Mouse (Mus musculus) testis, adult 2 months (tissue): ENCODE results near the gene Sec63. TPM values are rescaled to one million over a fixed set of nuclear protein-coding genes. Genes with fewer than 3 reads are reported as not detected.
A peak's percentile ranks its signal among the peaks of the same experiment; 100 is the strongest.

Experiments
- H3K27ac ChIP-seq: fragments of 200-500 bp; 2 replicates; pipeline ENCODE4 v1.5.1; 2012; ENCODE audit warnings: low read depth, low read length; ENCODE audit not compliant: control insufficient read depth, insufficient read depth
- H3K27me3 ChIP-seq: fragments of 200-500 bp; 2 replicates; pipeline ENCODE4 v1.6.1; 2012; ENCODE audit warnings: mild to moderate bottlenecking, low read length, moderate library complexity; ENCODE audit not compliant: control insufficient read depth, insufficient read depth
- H3K36me3 ChIP-seq: fragments of 200-500 bp; 2 replicates; pipeline ENCODE4 v1.6.1; 2012; ENCODE audit warnings: mild to moderate bottlenecking, low read length; ENCODE audit not compliant: control insufficient read depth, insufficient read depth
- H3K4me1 ChIP-seq: fragments of 200-500 bp; 2 replicates; pipeline ENCODE4 v1.6.1; 2012; ENCODE audit warnings: low read length; ENCODE audit not compliant: control insufficient read depth, insufficient read depth
- H3K4me3 ChIP-seq: fragments of 200-500 bp; 2 replicates; pipeline ENCODE4 v1.5.1; 2012; ENCODE audit warnings: low read depth, mild to moderate bottlenecking, low read length, moderate library complexity, mixed read lengths; ENCODE audit not compliant: control insufficient read depth
- CTCF ChIP-seq: fragments of 200-500 bp; IDR thresholded peaks from 2 replicates; pipeline ENCODE4 v1.5.1; 2012; ENCODE audit warnings: low read depth, mild to moderate bottlenecking, inconsistent platforms, low read length, moderate library complexity; ENCODE audit not compliant: control insufficient read depth, insufficient read depth, insufficient replicate concordance
- POLR2A ChIP-seq: fragments of 200-500 bp; IDR thresholded peaks from 2 replicates; pipeline ENCODE4 v1.6.1; 2012; ENCODE audit warnings: low read depth, mild to moderate bottlenecking, inconsistent platforms, low read length, moderate library complexity; ENCODE audit not compliant: control insufficient read depth
- polyA plus RNA-seq: library from polyadenylated mRNA; depleted of rRNA; stranded (reverse); fragments of >200 nt; gene quantifications from 2 replicates; pipeline ENCODE4 v1.2.3, GENCODE M21; 2012

The Sec63 gene
- polyA plus RNA-seq, 1 experiment: 23.1 TPM

- H3K27ac ChIP-seq: no peak overlapping the region
These were observed 102.5 kb downstream of the Sec63 start for GRCm38 (mm10) chr10:42863621-42864391.

DNA sequence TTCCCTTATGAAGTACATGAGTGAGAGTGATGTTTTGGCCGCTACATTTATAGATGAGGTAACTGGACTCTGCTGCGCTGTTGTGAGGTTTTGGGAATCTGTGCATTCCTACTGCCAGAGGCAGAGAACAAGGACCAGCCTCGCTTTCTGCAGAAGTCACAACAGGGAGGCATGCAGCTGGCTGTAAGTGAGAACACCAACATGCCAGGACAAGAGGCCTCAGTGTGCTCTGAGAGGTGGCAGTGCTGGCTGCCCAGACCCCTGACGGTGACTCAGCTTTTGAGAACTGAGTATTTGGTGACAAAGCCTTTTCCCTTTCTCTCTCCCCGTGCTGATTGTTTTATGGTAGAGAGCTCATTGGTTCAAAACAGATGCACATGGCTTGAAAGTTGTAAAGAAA, 103.4 kb downstream of the Sec63 start:
- Histone ChIP-seq H3K36me3 (no peaks in the 10 kb centered on the region), H3K4me1 (no peaks in the 10 kb centered on the region; the same call in 1 of the 2 replicates), H3K27ac (no peak overlapping the region), H3K4me3 (no peak overlapping the region), H3K27me3 (no peaks in the 10 kb centered on the region)
- TF ChIP-seq POLR2A: no peak
- no peak for TF ChIP-seq CTCF

More at GRCm38 (mm10) chr10:42863621-42864391, 102.5 kb downstream of the Sec63 start:
- Histone ChIP-seq H3K36me3 (no peaks in the 10 kb centered on the region), H3K4me1 (no peaks in the 10 kb centered on the region; the same call in 1 of the 2 replicates), H3K4me3 (peak overlapping the region; percentile 23), H3K27me3 (no peaks in the 10 kb centered on the region)
- TF ChIP-seq CTCF: no peak
- no peak for TF ChIP-seq POLR2A

DNA sequence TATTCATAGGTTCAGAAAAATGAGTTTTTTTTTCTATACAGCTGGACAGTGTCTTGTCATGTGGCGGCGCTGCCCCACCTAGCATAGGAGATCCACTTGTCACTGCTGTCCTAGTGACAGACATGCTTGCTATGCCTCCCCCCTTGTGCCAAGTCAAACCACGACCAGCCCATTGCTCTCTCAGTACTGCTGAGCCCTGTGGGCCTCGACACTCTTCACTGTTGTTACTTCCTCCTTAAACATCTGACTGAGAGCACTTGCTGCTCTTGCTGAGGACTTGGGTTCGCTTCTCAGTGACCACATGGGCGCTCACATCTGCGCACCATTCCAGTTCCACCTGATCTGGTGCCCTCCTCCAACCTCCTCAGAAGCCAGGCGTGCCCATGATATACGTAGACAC, 107.1 kb downstream of the Sec63 start:
- H3K27ac ChIP-seq: no peak overlapping the region
- no peak overlapping the region for H3K4me3 ChIP-seq
- H3K4me1 ChIP-seq: no peaks in the 10 kb centered on the region
- no peaks in the 10 kb centered on the region for H3K27me3 ChIP-seq
- TF ChIP-seq POLR2A (no peak), CTCF (no peak)
- no peaks in the 10 kb centered on the region for H3K36me3 ChIP-seq

GRCm38 (mm10) chr10:42869467-42869866, 108.2 kb downstream of the Sec63 start:
- H3K4me1 ChIP-seq: no peaks in the 10 kb centered on the region
- no peak for TF ChIP-seq POLR2A
- TF ChIP-seq CTCF: no peak
- no peak overlapping the region for H3K4me3 ChIP-seq
- H3K27ac ChIP-seq: no peak overlapping the region
- no peaks in the 10 kb centered on the region for H3K36me3 ChIP-seq
- no peaks in the 10 kb centered on the region for H3K27me3 ChIP-seq

GRCm38 (mm10) chr10:42872269-42873010, 111.1 kb downstream of the Sec63 start:
- H3K27me3 ChIP-seq: no peaks in the 10 kb centered on the region
- H3K36me3 ChIP-seq: no peaks in the 10 kb centered on the region
- H3K27ac ChIP-seq: no peak overlapping the region
- TF ChIP-seq CTCF (no peak), POLR2A (no peak)
- no peak overlapping the region for H3K4me3 ChIP-seq
- H3K4me1 ChIP-seq: no peaks in the 10 kb centered on the region

- Histone ChIP-seq H3K4me3 (no peak overlapping the region), H3K36me3 (no peaks in the 10 kb centered on the region), H3K27ac (no peak overlapping the region), H3K27me3 (no peaks in the 10 kb centered on the region), H3K4me1 (no peaks in the 10 kb centered on the region)
- TF ChIP-seq CTCF (no peak), POLR2A (no peak)
These were observed 111.8 kb downstream of the Sec63 start for GRCm38 (mm10) chr10:42873077-42873595.

DNA sequence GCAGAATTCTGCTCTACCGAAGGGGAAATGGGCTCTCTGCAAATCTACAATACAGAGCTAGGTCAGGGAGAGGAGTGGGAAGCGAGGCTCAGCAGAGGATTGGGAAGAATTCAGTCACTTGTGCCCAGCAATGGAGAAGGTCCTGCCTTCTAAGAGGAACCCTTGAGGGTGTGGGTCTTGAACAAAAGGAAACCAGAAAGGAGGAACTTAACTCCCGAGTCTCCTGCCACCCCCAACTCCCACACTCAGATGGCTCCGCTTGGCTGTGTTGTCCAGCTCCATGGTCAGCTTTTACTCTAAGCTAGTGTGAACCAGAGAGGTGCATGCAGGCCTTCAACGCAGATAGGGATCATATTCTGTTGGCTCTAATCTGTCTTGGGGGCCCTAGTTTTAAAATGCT, 114.9 kb downstream of the Sec63 start:
- TF ChIP-seq CTCF (no peak), POLR2A (no peak)

More for the DNA sequence above, 114.9 kb downstream of the Sec63 start:
- H3K4me3 ChIP-seq: no peak overlapping the region
- no peak overlapping the region for H3K27ac ChIP-seq
- no peaks in the 10 kb centered on the region for H3K4me1 ChIP-seq
- H3K27me3 ChIP-seq: no peaks in the 10 kb centered on the region
- H3K36me3 ChIP-seq: no peaks in the 10 kb centered on the region
